Mouse (Mus musculus) Patski (cell line): ENCODE measurements around the gene Rapgef4. TPM values are rescaled to one million over a fixed set of nuclear protein-coding genes. Genes with fewer than 3 reads are reported as not detected.
A peak's percentile ranks its signal among the peaks of the same experiment; 100 is the strongest.

Experiments
- ATAC-seq: fragments of 100-300 bp; one replicate; pipeline ENCODE4 v1.8.0; 2021
- CTCF ChIA-PET: fragments of 350-600 bp; sonication (Branson Sonifier 250); formaldehyde crosslinking; loops from one replicate; lab custom pipeline; 2022; ENCODE audit warnings: inconsistent platforms; lab: Charles Lee
- POLR2A ChIA-PET: fragments of 350-600 bp; sonication (Branson Sonifier 250); formaldehyde crosslinking; loops from one replicate; lab custom pipeline; 2022; ENCODE audit warnings: antibody characterized with exemption, inconsistent platforms; lab: Charles Lee
- DNase-seq: peaks from one replicate; pipeline ENCODE4 v3.0.0-alpha.2; 2011; ENCODE audit warnings: low read depth, low spot score
- H3K27me3 ChIP-seq: fragments of 371-371 bp; one replicate; pipeline ENCODE4 v1.5.1; 2021
- CTCF ChIP-seq: fragments of 100-300 bp; IDR thresholded peaks from one replicate; pipeline ENCODE4 v1.5.1; 2021
- in situ Hi-C: fragments of 300-500 bp; cut with MboI; formaldehyde crosslinking; loops from 3 replicates; pipeline ENCODE4 v1.11.1; 2018; ENCODE audit warnings: low pct_unique_long_range_greater_than_20kb, mixed read lengths
- polyA plus RNA-seq: library from polyadenylated mRNA; unstranded; gene quantifications from one replicate; pipeline ENCODE4 v1.2.3, GENCODE M21; 2021

Gene Rapgef4
- polyA plus RNA-seq, 1 experiment from 2014 or later: 0.23 TPM

GRCm38 (mm10) chr2:72287142-72287541 lies 306.1 kb downstream of the Rapgef4 start:
- ATAC-seq (no peak), DNase-seq (no peak)
- no peaks in the 10 kb centered on the region for H3K27me3 ChIP-seq
- CTCF ChIA-PET: interaction anchor here (0.8 kb wide), 1 partner anchor 11 kb away, joined by 3 read pairs; no protein-coding TSS in a partner anchor
- POLR2A ChIA-PET: no interaction called here
- TF ChIP-seq CTCF: no peak
- in situ Hi-C loops: no loop called here

DNA sequence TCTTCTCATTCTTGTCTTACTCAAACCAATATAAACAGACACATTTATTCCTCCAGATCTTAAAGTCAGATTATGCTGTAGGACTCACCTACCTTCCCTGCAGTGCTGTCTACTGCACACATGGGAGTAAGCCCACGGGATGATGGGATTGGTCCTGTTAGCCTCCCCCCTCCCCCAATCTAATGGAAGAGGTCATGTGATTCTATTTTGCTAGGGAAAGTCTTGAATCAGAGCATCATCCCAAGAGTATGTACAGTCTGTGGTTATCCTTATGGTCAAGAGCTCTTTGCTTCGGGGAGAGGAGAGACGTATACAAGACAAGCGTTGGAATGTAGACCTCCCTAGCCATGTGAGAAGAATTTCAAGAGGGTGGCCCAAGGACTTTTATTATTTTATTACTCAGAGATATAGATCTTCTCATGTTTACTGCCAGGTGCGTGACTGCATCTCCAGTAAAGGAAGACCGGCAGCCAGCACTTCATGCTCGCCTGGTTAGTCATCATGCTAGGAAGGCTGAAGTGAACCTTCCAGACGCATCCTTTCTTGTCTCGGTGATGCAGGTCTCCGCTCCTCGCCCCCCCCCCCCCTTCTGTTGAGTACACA lies 308.0 kb downstream of the Rapgef4 start:
- in situ Hi-C loops: no loop called here
- no peak for TF ChIP-seq CTCF
- no peaks in the 10 kb centered on the region for H3K27me3 ChIP-seq
- ATAC-seq: peak; percentile 52
- ChIA-PET POLR2A (no interaction called here), CTCF (interaction anchor here (1.9 kb wide), 1 partner anchor 53 kb away, joined by 6 read pairs; no protein-coding TSS in a partner anchor)
- peak; percentile 75 for DNase-seq

- DNase-seq (no peak), ATAC-seq (no peak)
- CTCF ChIA-PET: interaction anchor here (0.9 kb wide), 1 partner anchor 12 kb away, joined by 3 read pairs; no protein-coding TSS in a partner anchor
- H3K27me3 ChIP-seq: no peaks in the 10 kb centered on the region
- in situ Hi-C loops: no loop called here
- POLR2A ChIA-PET: no interaction called here
- no peak for TF ChIP-seq CTCF
These were observed 310.1 kb downstream of the Rapgef4 start for GRCm38 (mm10) chr2:72291103-72291502.

DNA sequence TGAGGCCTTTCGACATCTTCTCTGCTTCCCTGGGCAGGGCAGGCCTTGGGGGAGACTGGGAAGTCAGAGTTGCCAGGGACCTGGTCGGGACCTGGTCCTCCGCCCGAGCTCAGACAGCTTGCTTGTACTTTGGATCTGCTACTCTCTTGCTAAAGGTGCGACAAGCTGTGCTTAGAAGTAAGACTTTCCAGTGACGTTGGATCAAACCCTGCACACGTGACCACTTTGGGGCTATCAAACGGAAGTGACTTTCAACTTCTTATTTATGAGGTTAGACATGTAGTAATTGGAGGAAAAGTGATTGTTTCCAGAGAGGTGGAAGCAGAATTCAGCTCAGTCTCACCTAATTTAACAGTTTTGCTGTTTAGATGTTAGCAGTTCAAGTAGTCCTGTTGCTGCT lies 311.5 kb downstream of the Rapgef4 start:
- TF ChIP-seq CTCF: no peak
- in situ Hi-C loops: no loop called here
- ATAC-seq: no peak
- ChIA-PET CTCF (no interaction called here), POLR2A (no interaction called here)
- no peak for DNase-seq
- no peaks in the 10 kb centered on the region for H3K27me3 ChIP-seq

- ATAC-seq: no peak
These were observed 314.0 kb downstream of the Rapgef4 start for GRCm38 (mm10) chr2:72294994-72295393.

DNA sequence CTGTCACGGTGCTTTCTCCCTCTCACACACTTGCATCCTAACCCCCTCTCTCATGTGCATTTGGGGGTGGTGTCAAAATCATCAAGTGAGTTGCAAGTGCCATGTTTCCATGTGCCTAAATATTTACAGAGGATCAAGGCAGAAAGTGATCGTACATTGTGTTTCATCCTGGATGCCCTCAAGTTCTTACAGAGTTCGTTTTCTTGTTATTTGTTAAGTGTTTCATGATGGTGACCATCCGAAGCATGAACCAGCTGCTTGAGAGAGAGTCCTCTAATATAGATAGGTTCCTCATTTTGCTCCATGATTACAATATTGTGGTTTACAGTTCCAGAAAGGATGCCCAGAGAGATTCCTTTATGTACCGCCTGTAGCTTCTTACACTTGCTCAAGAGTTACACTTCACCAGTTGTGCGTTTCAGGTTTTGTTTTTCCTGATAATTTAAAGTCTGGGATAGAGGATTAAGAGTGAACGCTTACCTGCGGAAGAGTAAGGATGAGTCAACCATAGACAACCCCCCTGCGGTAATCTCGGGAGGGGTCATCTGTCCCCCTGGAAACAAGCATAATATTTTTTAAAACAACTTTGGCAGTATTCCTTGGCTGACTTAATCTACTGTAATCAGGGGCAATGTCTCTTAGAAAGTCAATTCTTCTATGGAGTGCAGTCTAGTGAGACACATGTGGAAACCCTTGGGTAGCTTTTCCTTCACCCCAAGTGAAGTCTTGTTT lies 316.1 kb downstream of the Rapgef4 start:
- ATAC-seq (peak; percentile 16), DNase-seq (peak; percentile 81)
- no peak for TF ChIP-seq CTCF
- in situ Hi-C loops: loop anchor here (5.0 kb wide), 1 partner anchor 85 kb away; no protein-coding TSS in a partner anchor
- no peaks in the 10 kb centered on the region for H3K27me3 ChIP-seq
- ChIA-PET CTCF (interaction anchor here (1.1 to 2.9 kb wide), 7 partner anchors 38 to 101 kb away, joined by 3 to 23 read pairs (median 5); no protein-coding TSS in a partner anchor), POLR2A (interaction anchor here (1.0 kb wide), 1 partner anchor 21 kb away, joined by 5 read pairs; no protein-coding TSS in a partner anchor)

More at GRCm38 (mm10) chr2:72294994-72295393, 314.0 kb downstream of the Rapgef4 start:
- no peak for DNase-seq
- in situ Hi-C loops: loop anchor here (5.0 kb wide), 1 partner anchor 87 kb away; no protein-coding TSS in a partner anchor
- no peak for TF ChIP-seq CTCF
- CTCF ChIA-PET: no interaction called here
- POLR2A ChIA-PET: no interaction called here
- no peaks in the 10 kb centered on the region for H3K27me3 ChIP-seq

DNA sequence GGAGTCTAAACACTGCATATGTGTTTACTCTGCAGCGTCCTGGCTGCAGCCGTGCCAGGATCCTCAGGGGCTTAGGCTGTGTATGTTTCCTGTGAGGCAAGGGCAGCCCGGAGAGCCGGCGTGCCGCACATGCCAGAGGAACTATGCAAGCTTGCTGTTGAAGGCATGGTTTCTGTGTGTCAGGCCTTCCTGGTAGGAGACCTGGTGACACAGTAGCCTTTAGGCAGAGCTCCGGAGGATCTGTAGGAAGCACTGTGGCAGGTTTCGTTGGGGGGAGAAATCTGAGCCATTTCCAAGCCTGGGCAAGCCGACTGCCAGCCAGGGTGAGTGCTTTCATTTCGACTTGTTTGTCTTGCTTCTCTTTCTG lies 316.7 kb downstream of the Rapgef4 start:
- H3K27me3 ChIP-seq: no peaks in the 10 kb centered on the region

GRCm38 (mm10) chr2:72298406-72298805 lies 317.4 kb downstream of the Rapgef4 start:
- no peak for ATAC-seq
- CTCF ChIA-PET: interaction anchor here (0.7 to 2.9 kb wide), 17 partner anchors 11 to 91 kb away, joined by 3 to 23 read pairs (median 4); no protein-coding TSS in a partner anchor
- in situ Hi-C loops: loop anchor here (5.0 kb wide), 1 partner anchor 84 kb away; no protein-coding TSS in a partner anchor
- no peak for DNase-seq
- no peaks in the 10 kb centered on the region for H3K27me3 ChIP-seq
- TF ChIP-seq CTCF: peak; percentile 84
- POLR2A ChIA-PET: interaction anchor here (1.0 kb wide), 1 partner anchor 276 kb away, joined by 3 read pairs; no protein-coding TSS in a partner anchor

More for the DNA sequence above, 316.7 kb downstream of the Rapgef4 start:
- CTCF ChIA-PET: interaction anchor here (1.1 to 2.9 kb wide), 10 partner anchors 10 to 100 kb away, joined by 3 to 23 read pairs (median 4); no protein-coding TSS in a partner anchor
- no peak for TF ChIP-seq CTCF
- peak; percentile 92 for ATAC-seq
- POLR2A ChIA-PET: interaction anchor here (1.0 kb wide), 2 partner anchors 21 to 276 kb away, joined by 3 to 5 read pairs; no protein-coding TSS in a partner anchor
- in situ Hi-C loops: loop anchor here (5.0 kb wide), 1 partner anchor 85 kb away; no protein-coding TSS in a partner anchor
- no peak for DNase-seq

DNA sequence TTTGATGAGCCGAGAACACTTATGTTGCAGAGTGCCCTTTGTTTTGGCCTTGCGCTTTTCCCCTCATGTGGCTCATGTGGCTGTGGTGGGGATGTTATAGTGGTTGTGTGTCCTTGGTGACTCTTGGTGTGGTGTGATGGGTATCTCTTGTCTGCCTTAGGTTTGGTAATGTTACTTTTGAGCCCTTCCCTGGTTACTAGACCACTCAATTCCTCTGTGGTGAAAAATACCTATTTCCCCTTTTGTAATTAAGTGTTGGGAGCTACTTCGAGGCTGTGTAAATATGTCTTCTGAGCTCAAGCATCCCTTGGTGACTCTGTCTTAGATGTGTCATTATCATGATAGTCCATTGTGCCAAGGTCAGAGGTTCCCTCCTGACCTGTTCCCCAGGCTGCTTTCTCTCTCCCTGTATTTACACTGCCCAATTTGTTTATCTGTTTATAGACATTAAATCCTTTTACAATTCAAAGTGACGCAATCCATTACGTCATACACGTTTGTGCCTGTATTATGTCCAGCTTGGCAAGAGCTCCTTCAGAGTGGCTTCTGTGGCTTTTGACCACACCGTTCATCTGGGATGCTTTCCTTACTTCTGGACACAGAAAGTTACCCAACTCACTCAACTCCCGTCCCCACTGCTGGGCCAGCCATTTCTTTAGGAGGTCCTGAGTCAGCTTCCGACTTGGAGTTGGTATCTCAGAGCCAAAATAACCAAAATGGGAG lies 320.3 kb downstream of the Rapgef4 start:
- in situ Hi-C loops: no loop called here
- ChIA-PET POLR2A (interaction anchor here (0.7 kb wide), 1 partner anchor 11 kb away, joined by 3 read pairs; no protein-coding TSS in a partner anchor), CTCF (interaction anchor here (0.6 to 1.9 kb wide), 4 partner anchors 62 to 89 kb away, joined by 3 to 4 read pairs (median 4); no protein-coding TSS in a partner anchor)
- ATAC-seq: no peak
- DNase-seq: no peak
- no peaks in the 10 kb centered on the region for H3K27me3 ChIP-seq
- TF ChIP-seq CTCF: no peak

GRCm38 (mm10) chr2:72305738-72306137 lies 324.7 kb downstream of the Rapgef4 start:
- ATAC-seq: no peak
- in situ Hi-C loops: no loop called here
- ChIA-PET CTCF (interaction anchor here (1.0 kb wide), 1 partner anchor 84 kb away, joined by 3 read pairs; no protein-coding TSS in a partner anchor), POLR2A (no interaction called here)
- H3K27me3 ChIP-seq: no peaks in the 10 kb centered on the region
- no peak for DNase-seq
- TF ChIP-seq CTCF: no peak

Other genes with a start within 250 kb of the Rapgef4 start
- gene Itga6, start 235.6 kb upstream of the Rapgef4 start, polyA plus RNA-seq: 118 TPM
- 41.2 TPM for gene Pdk1, start 108.0 kb upstream of the Rapgef4 start, polyA plus RNA-seq